Mouse (Mus musculus) lung, postnatal 10 days (tissue): ENCODE results near the gene Plekha1.

Source experiments
- DNase-seq: peaks from one replicate; pipeline ENCODE4 v3.0.0; 2021

Plekha1 gene

DNA sequence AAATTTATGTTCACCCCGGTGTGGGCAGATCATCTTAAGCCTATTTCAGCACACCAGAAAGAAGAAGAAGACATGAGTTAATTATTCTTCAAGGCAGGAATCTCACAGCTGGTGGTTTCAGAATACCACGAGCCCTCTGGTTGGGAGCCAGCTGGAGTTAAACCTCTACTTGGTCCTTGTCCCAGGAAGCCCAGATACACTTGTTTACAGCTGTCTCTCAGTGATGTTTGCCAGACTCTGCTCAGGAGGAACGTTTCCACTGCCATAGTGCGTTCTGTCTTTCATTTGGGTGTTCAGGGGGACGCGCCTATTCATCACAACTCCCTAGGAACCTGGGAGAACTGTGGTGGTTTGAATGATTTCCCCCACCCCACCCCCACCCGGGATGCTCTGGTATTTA, 94.3 kb downstream of the Plekha1 start:
- peak; percentile 84 for DNase-seq

DNA sequence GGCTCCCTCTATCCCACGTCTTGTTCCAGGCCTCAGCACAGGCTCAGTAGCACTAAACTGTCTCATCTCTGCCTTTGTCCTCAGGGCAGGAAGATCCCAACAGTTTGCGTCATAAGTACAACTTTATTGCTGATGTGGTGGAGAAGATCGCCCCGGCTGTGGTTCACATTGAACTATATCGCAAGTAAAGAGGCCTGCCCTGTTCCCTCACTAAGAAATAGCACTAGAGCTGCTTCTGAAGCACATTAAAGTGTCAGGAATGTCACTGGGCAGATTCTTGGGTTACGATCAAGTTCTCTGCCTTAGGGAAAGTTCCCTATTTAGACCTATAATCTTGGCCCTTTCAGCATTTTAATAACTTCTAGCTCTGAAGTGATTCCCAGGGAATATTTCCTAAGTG, 95.9 kb downstream of the Plekha1 start:
- DNase-seq: peak; percentile 44
